Mouse (Mus musculus) heart, adult 2 months (tissue): ENCODE results near the gene Kri1.

Experiments
- CTCF ChIP-seq: fragments of 200-600 bp; IDR thresholded peaks from 2 replicates; pipeline ENCODE4 v1.8.1; 2022; ENCODE audit warnings: antibody characterized with exemption, mild to moderate bottlenecking, moderate library complexity
- EP300 ChIP-seq: fragments of 200-500 bp; IDR thresholded peaks from 2 replicates; pipeline ENCODE4 v1.6.1; 2011; ENCODE audit warnings: low read depth, low read length, control low read depth; ENCODE audit not compliant: insufficient read depth
- POLR2A ChIP-seq: fragments of 200-500 bp; IDR thresholded peaks from 2 replicates; pipeline ENCODE4 v1.6.1; 2011; ENCODE audit warnings: mild to moderate bottlenecking, low read depth, low read length, control low read depth; ENCODE audit not compliant: insufficient read depth

DNA sequence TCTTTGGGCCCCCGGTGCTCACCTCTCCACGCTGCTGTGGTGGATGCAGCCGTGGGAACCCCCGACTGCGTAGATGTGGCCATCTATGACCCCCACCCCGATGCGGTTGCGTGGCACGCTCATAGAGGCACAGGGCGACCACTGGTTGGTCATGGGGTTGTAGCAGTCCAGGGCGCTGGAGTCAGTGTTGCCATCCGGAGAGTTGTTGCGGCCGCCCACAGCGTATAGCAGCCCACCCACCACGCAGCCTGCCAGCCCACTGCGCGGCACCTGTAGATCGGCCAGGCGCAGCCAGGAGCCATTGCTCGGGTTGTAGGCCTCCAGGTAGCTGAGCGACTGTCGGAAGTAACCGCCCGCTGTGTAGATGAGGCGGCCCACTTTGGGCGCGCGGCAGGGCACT is 54.4 kb downstream of the Kri1 start:
- TF ChIP-seq EP300 (no peak), CTCF (no peak), POLR2A (no peak)
